Mouse (Mus musculus): ENCODE data around the gene Pcbd2.

GRCm38 (mm10) chr13:55687927-55688602, 39.1 kb upstream of the Pcbd2 start:
- TF ChIP-seq GATA1 (IDR thresholded peaks at IDR 0.05; ENCODE audit: low read length) (no peak), TAL1 (IDR thresholded peaks at IDR 0.05; ENCODE audit: low read length) (no peak)
